Mouse (Mus musculus): ENCODE measurements at regions not wholly inside any gene's neighbourhood (a gene's known extent, or its start where the extent isn't known, plus 50 kb on each side); places are given as distances from the start of the nearest gene placed in this dataset.

GRCm38 (mm10) chr11:44153576-44153975 is 246.3 kb upstream of the Il12b start:
- TF ChIP-seq CTCF (IDR thresholded peaks at IDR 0.05; ENCODE audit: low read depth) (no peak), EP300 (optimal IDR thresholded peaks at IDR 0.05) (no peak)
